Mouse (Mus musculus) gastrocnemius, adult 2 months (tissue): ENCODE measurements around the gene Ncapd2. TPM values are rescaled to one million over a fixed set of nuclear protein-coding genes. Genes with fewer than 3 reads are reported as not detected.

Experiments used
- DNase-seq: peaks from one replicate; pipeline ENCODE4 v3.0.0; 2022
- H3K27ac ChIP-seq: fragments of 200-600 bp; 2 replicates; pipeline ENCODE4 v1.8.1; 2022; ENCODE audit warnings: mild to moderate bottlenecking
- H3K4me3 ChIP-seq: fragments of 200-600 bp; 2 replicates; pipeline ENCODE4 v1.8.1; 2022; ENCODE audit warnings: mild to moderate bottlenecking, moderate library complexity
- CTCF ChIP-seq: fragments of 200-600 bp; IDR thresholded peaks from 2 replicates; pipeline ENCODE4 v1.8.1; 2022; ENCODE audit warnings: antibody characterized with exemption, mild to moderate bottlenecking, moderate library complexity
- intact Hi-C: fragments of 180-260 bp; cut with DNase I; formaldehyde crosslinking; loops from one replicate; pipeline ENCODE4 v1.15.1; 2025
- long read RNA-seq, 2 experiments: library from polyadenylated mRNA; stranded (forward); transcript quantifications; one replicate each; pipeline ENCODE4 v2.0.0; 2021
- total RNA-seq, 2 experiments: library from RNA; stranded (reverse); gene quantifications; 2 replicates each; pipeline ENCODE4 v1.2.3; 2021

The Ncapd2 gene
- 1 to 10 TPM; 6.5 to 9.8 TPM for total RNA-seq
- long read RNA-seq, experiment 1, full-length matches to known transcripts = 4 of 6 reads
- long read RNA-seq, experiment 1, partial matches to known transcripts = 1 of 6 reads
- long read RNA-seq, experiment 1, other reads (novel, unspliced or antisense) = 1 of 6 reads
- long read RNA-seq, experiment 2, full-length matches to known transcripts = 3 of 5 reads
- long read RNA-seq, experiment 2, partial matches to known transcripts = 1 of 5 reads
- long read RNA-seq, experiment 2, other reads (novel, unspliced or antisense) = 1 of 5 reads

- Histone ChIP-seq H3K4me3 (peak within 1 kb of the TSS; percentile 80), H3K27ac (peak within 1 kb of the TSS; percentile 97)
- peak; percentile 99 for DNase-seq
- TF ChIP-seq CTCF = peak; percentile 23; the same call in 1 of the 2 replicates
- intact Hi-C loops = loop anchor here (1.0 kb wide), 1 partner anchor 24 kb away; no protein-coding TSS in a partner anchor
Observed at GRCm38 (mm10) chr6:125191332-125192015, at the start of gene Ncapd2, which contains the start of gene Mrpl51. Ncapd2 (minus strand) TSS chr6:125191701. Mrpl51 (plus strand) TSS chr6:125191801.

GRCm38 (mm10) chr6:125240617-125241016 is 49.1 kb upstream of the Ncapd2 start:
- intact Hi-C loops = no loop called here
- Histone ChIP-seq H3K4me3 (no peak overlapping the region), H3K27ac (no peak overlapping the region)
- DNase-seq = no peak
- TF ChIP-seq CTCF = no peak

- no peak for TF ChIP-seq CTCF
- H3K4me3 ChIP-seq = no peak overlapping the region
- intact Hi-C loops = no loop called here
- no peak overlapping the region for H3K27ac ChIP-seq
- no peak for DNase-seq
Observed at GRCm38 (mm10) chr6:125239547-125239946, 48.0 kb upstream of the Ncapd2 start.

- H3K4me3 ChIP-seq = no peak overlapping the region
- intact Hi-C loops = no loop called here
- no peak for TF ChIP-seq CTCF
- DNase-seq = no peak
- no peak overlapping the region for H3K27ac ChIP-seq
Observed at GRCm38 (mm10) chr6:125238396-125238795, 46.9 kb upstream of the Ncapd2 start.

- H3K4me3 ChIP-seq = no peak overlapping the region
- intact Hi-C loops = no loop called here
- no peak for DNase-seq
- no peak overlapping the region for H3K27ac ChIP-seq
- TF ChIP-seq CTCF = no peak
Observed at GRCm38 (mm10) chr6:125237421-125237820, 45.9 kb upstream of the Ncapd2 start.

GRCm38 (mm10) chr6:125236782-125237181 is 45.3 kb upstream of the Ncapd2 start, which contains the start of gene Cd27:
Cd27 (minus strand) TSS chr6:125237010.
- no peak within 1 kb of the TSS for H3K4me3 ChIP-seq
- no peak within 1 kb of the TSS for H3K27ac ChIP-seq
- intact Hi-C loops = no loop called here
- no peak for DNase-seq
- no peak for TF ChIP-seq CTCF

GRCm38 (mm10) chr6:125236341-125236740 is 44.8 kb upstream of the Ncapd2 start:
- intact Hi-C loops = no loop called here
- no peak for TF ChIP-seq CTCF
- H3K4me3 ChIP-seq = no peak overlapping the region
- DNase-seq = no peak
- H3K27ac ChIP-seq = no peak overlapping the region

- DNase-seq = peak; percentile 48
- H3K27ac ChIP-seq = peak overlapping the region; percentile 73
- H3K4me3 ChIP-seq = peak overlapping the region; percentile 34
- TF ChIP-seq CTCF = no peak
- intact Hi-C loops = loop anchor here (5.0 kb wide), 1 partner anchor 87 kb away; the partner anchor contains the start of gene Iffo1
Observed at GRCm38 (mm10) chr6:125234520-125234828, 43.0 kb upstream of the Ncapd2 start.

GRCm38 (mm10) chr6:125233816-125234519 is 42.5 kb upstream of the Ncapd2 start:
- no peak for TF ChIP-seq CTCF
- H3K27ac ChIP-seq = peak overlapping the region; percentile 73
- DNase-seq = no peak
- intact Hi-C loops = loop anchor here (5.0 kb wide), 1 partner anchor 87 kb away; the partner anchor contains the start of gene Iffo1
- peak overlapping the region; percentile 34 for H3K4me3 ChIP-seq

- TF ChIP-seq CTCF = no peak
- peak overlapping the region; percentile 89 for H3K4me3 ChIP-seq
- no peak for DNase-seq
- H3K27ac ChIP-seq = peak overlapping the region; percentile 93; the same call in 1 of the 2 replicates
- intact Hi-C loops = loop anchor here (5.0 kb wide), 1 partner anchor 85 kb away; the partner anchor contains the start of gene Iffo1
Observed at GRCm38 (mm10) chr6:125232516-125232915, 41.0 kb upstream of the Ncapd2 start.

GRCm38 (mm10) chr6:125232045-125232437 is 40.5 kb upstream of the Ncapd2 start:
- no peak for DNase-seq
- intact Hi-C loops = loop anchor here (5.0 kb wide), 1 partner anchor 85 kb away; the partner anchor contains the start of gene Iffo1
- Histone ChIP-seq H3K27ac (peak overlapping the region; percentile 93), H3K4me3 (peak overlapping the region; percentile 89)
- TF ChIP-seq CTCF = no peak

GRCm38 (mm10) chr6:125231117-125232044 is 39.9 kb upstream of the Ncapd2 start, which contains the start of gene Tapbpl:
Tapbpl (minus strand) TSS chr6:125231860.
- TF ChIP-seq CTCF = no peak
- intact Hi-C loops = loop anchor here (5.0 kb wide), 1 partner anchor 84 kb away; the partner anchor contains the start of gene Iffo1
- Histone ChIP-seq H3K27ac (peak within 1 kb of the TSS; percentile 93), H3K4me3 (peak within 1 kb of the TSS; percentile 89)
- DNase-seq = peak; percentile 70
